Mouse (Mus musculus) erythroblast, embryonic 14.5 days (primary cell): Measurements from ENCODE around the gene Nup214. TPM values are rescaled to one million over a fixed set of nuclear protein-coding genes. Genes with fewer than 3 reads are reported as not detected.

Experiments used
- H3K27me3 ChIP-seq: 2 replicates; pipeline ENCODE4 v1.6.1; 2012; ENCODE audit warnings: inconsistent platforms; ENCODE audit not compliant: control insufficient read depth
- H3K36me3 ChIP-seq: 2 replicates; pipeline ENCODE4 v1.6.1; 2012; ENCODE audit warnings: mild to moderate bottlenecking, inconsistent platforms; ENCODE audit not compliant: control insufficient read depth
- H3K4me1 ChIP-seq: 2 replicates; pipeline ENCODE4 v1.6.1; 2012; ENCODE audit warnings: inconsistent platforms; ENCODE audit not compliant: control insufficient read depth
- H3K4me3 ChIP-seq: replicated peaks from 2 replicates; pipeline ENCODE3; 2012; ENCODE audit warnings: moderate library complexity, mild to moderate bottlenecking, inconsistent platforms
- H3K9me3 ChIP-seq: 2 replicates; pipeline ENCODE4 v1.6.1; 2012; ENCODE audit warnings: low read length, inconsistent platforms, mixed read lengths; ENCODE audit not compliant: control insufficient read depth
- GATA1 ChIP-seq: IDR thresholded peaks from 2 replicates; pipeline ENCODE4 v1.6.1; 2012; ENCODE audit warnings: low read length, inconsistent platforms, mixed read lengths
- TAL1 ChIP-seq: IDR thresholded peaks from 3 replicates; pipeline ENCODE4 v1.6.1; 2012; ENCODE audit warnings: low read length, inconsistent platforms, mixed read lengths
- polyA plus RNA-seq: library from polyadenylated mRNA; stranded (reverse); fragments of >175 nt; gene quantifications from 2 replicates; pipeline ENCODE4 v1.2.3, GENCODE M21; 2012

Gene Nup214
- polyA plus RNA-seq, 1 experiment: 1.6 TPM

- no peak overlapping the region for H3K4me3 ChIP-seq
- no peaks in the 10 kb centered on the region for H3K27me3 ChIP-seq
- peaks cover 94% of the 10 kb centered on the region for H3K4me1 ChIP-seq
- H3K9me3 ChIP-seq: no peaks in the 10 kb centered on the region
- TF ChIP-seq TAL1 (no peak), GATA1 (no peak)
- H3K36me3 ChIP-seq: peaks cover 61% of the 10 kb centered on the region
Measured at GRCm38 (mm10) chr2:32060228-32060805, 86.1 kb downstream of the Nup214 start.

DNA sequence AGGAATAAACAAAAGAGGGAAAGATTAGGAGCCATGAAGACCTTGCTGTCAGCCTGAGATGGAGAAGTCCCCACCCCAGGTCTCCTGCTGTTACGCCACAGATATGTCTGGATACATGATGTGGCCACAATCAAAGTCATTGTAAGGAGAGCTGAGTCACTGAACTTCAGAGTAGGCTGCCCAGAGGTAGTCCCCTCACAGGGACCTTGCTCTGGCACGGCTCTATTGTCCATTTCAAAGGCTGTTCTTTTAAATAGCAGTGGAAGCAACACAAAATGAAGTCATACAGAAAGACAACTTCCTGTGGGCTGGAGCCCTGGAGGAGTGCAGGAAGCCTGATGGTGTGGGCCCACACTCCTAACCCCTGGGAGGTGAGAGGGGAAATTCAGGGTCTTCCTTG lies 87.0 kb downstream of the Nup214 start:
- peak overlapping the region; percentile 17 for H3K4me3 ChIP-seq
- TF ChIP-seq TAL1: peak; percentile 63
- peak; percentile 46; the same call in 1 of the 2 replicates for TF ChIP-seq GATA1
- no peaks in the 10 kb centered on the region for H3K9me3 ChIP-seq
- peaks cover 97% of the 10 kb centered on the region for H3K4me1 ChIP-seq
- peaks cover 70% of the 10 kb centered on the region for H3K36me3 ChIP-seq
- H3K27me3 ChIP-seq: no peaks in the 10 kb centered on the region

- H3K27me3 ChIP-seq: no peaks in the 10 kb centered on the region
- peaks cover 75% of the 10 kb centered on the region for H3K36me3 ChIP-seq
- no peaks in the 10 kb centered on the region for H3K9me3 ChIP-seq
- TF ChIP-seq GATA1: 0 out of 2 replicates have a peak, but pooled peaks have one; percentile 18
- 0 out of 3 replicates have a peak, but pooled peaks have one; percentile 22 for TF ChIP-seq TAL1
- H3K4me1 ChIP-seq: peaks cover 97% of the 10 kb centered on the region
- peak overlapping the region; percentile 29 for H3K4me3 ChIP-seq
Measured at GRCm38 (mm10) chr2:32061722-32062505, 87.7 kb downstream of the Nup214 start.

- no peaks in the 10 kb centered on the region for H3K9me3 ChIP-seq
- no peak overlapping the region for H3K4me3 ChIP-seq
- H3K27me3 ChIP-seq: no peaks in the 10 kb centered on the region
- H3K36me3 ChIP-seq: peaks cover 83% of the 10 kb centered on the region
- H3K4me1 ChIP-seq: peaks cover 95% of the 10 kb centered on the region
- TF ChIP-seq TAL1 (no peak), GATA1 (no peak)
Measured at GRCm38 (mm10) chr2:32062626-32063410, 88.6 kb downstream of the Nup214 start.

DNA sequence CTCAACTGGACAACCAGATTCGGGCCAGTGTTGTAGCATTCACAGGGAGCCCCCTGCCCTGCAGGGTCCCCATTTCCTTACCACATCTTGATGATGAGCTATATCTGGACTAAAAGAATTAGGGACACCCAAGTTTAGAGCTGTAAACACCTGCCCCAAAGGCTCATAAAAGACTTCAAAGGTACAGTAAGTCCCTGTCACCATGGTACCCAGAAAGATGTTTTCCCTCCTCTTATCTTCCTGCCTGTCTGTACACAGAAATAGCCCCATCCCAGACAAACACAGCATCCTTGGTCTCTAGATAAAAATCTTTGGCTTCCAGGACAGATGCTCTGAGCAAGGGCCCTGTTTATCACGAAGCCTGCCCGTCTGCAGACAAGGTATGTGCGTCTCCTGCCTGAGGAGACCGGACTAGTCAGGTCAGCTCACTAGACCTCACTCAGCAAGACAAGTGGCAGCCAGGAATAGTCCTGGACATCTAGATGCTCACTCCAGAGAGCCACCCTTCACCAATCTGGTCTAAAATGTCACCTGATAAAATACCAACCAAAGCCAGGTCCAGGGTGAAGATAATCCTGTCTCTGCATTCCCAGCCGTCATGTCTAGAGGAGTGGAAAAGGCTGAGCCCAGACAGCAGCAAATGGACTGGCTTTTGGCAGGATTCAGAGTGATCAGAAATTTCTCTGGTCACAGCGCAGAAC lies 89.4 kb downstream of the Nup214 start:
- Histone ChIP-seq H3K36me3 (peaks cover 85% of the 10 kb centered on the region), H3K9me3 (no peaks in the 10 kb centered on the region), H3K4me1 (peaks cover 96% of the 10 kb centered on the region), H3K27me3 (no peaks in the 10 kb centered on the region), H3K4me3 (no peak overlapping the region)
- TF ChIP-seq GATA1 (no peak), TAL1 (no peak)

- Histone ChIP-seq H3K9me3 (no peaks in the 10 kb centered on the region), H3K4me3 (no peak overlapping the region), H3K27me3 (no peaks in the 10 kb centered on the region), H3K36me3 (peaks cover 91% of the 10 kb centered on the region), H3K4me1 (peaks cover 91% of the 10 kb centered on the region)
- no peak for TF ChIP-seq GATA1
- no peak for TF ChIP-seq TAL1
Measured at GRCm38 (mm10) chr2:32064913-32065312, 90.7 kb downstream of the Nup214 start.

GRCm38 (mm10) chr2:32065371-32065791 lies 91.1 kb downstream of the Nup214 start:
- H3K4me1 ChIP-seq: peaks cover 86% of the 10 kb centered on the region
- TF ChIP-seq GATA1 (no peak), TAL1 (no peak)
- no peaks in the 10 kb centered on the region for H3K9me3 ChIP-seq
- no peaks in the 10 kb centered on the region for H3K27me3 ChIP-seq
- no peak overlapping the region for H3K4me3 ChIP-seq
- peaks cover 96% of the 10 kb centered on the region for H3K36me3 ChIP-seq

DNA sequence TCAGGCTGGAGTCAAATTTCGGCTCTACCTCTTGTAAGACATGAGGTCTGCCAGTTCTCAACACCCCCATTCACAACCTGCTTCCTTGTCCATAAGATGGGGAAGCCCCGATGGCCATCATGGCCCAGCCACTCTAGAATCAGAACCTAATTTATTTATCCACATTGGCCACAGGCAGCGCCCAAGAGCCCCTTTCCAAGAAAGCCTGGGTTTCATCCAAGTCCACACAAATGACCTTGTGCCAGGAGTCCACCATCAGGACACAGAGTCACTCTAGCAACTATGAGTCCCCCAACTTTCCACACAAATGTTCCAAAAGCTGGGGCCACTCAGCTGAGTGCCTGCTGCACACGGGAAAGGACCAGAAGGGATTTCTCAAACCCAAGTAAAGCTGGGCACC lies 91.8 kb downstream of the Nup214 start:
- Histone ChIP-seq H3K36me3 (peaks cover 97% of the 10 kb centered on the region), H3K4me1 (peaks cover 86% of the 10 kb centered on the region), H3K4me3 (no peak overlapping the region), H3K9me3 (no peaks in the 10 kb centered on the region), H3K27me3 (no peaks in the 10 kb centered on the region)
- TF ChIP-seq GATA1 (no peak), TAL1 (no peak)
